34 mouse cellular contexts compared by ENCODE assay signal in genomic region chr4:118861791-118862190, GRCm38 (mm10). TPM values are rescaled to one million over a fixed set of nuclear protein-coding genes. Genes with fewer than 3 reads are reported as not detected.
"Had no signal": no experiment of that assay in that cellular context is flagged by ENCODE, and none has a peak within 500 bp of the region (broad histone marks: within the 10 kb centered on the region; RNA-seq: fewer than 3 reads in every experiment).

No protein-coding gene starts in this region.

- H3K4me3 ChIP-seq: layer of hippocampus, adult 2 months; limb, embryonic 10.5 days; limb, embryonic 13.5 days; liver, embryonic 12.5 days; liver, embryonic 15.5 days; lung, embryonic 15.5 days; megakaryocyte, embryonic 14.5 days; midbrain, embryonic 10.5 days; midbrain, embryonic 13.5 days; myocyte; neural tube, embryonic 13.5 days; stomach, embryonic 15.5 days had no signal

- ATAC-seq: liver, embryonic 12.5 days; midbrain, embryonic 13.5 days; midbrain, embryonic 16.5 days had no signal

- H3K9ac ChIP-seq: limb, embryonic 13.5 days; liver, embryonic 12.5 days; liver, embryonic 15.5 days; lung, embryonic 15.5 days; midbrain, embryonic 13.5 days; neural tube, embryonic 13.5 days; stomach, embryonic 15.5 days had no signal

- H3K27ac ChIP-seq: kidney, postnatal 0 days; limb, embryonic 10.5 days; limb, embryonic 13.5 days; liver, embryonic 12.5 days; liver, embryonic 15.5 days; lung, embryonic 15.5 days; midbrain, embryonic 10.5 days; midbrain, embryonic 13.5 days; neural tube, embryonic 13.5 days; stomach, embryonic 15.5 days had no signal

- H3K36me3 ChIP-seq: limb, embryonic 10.5 days; limb, embryonic 13.5 days; liver, embryonic 12.5 days; liver, embryonic 15.5 days; lung, embryonic 15.5 days; midbrain, embryonic 10.5 days; midbrain, embryonic 13.5 days; neural tube, embryonic 13.5 days; stomach, embryonic 15.5 days had no signal

- H3K4me1 ChIP-seq: limb, embryonic 10.5 days; limb, embryonic 13.5 days; liver, embryonic 12.5 days; liver, embryonic 15.5 days; lung, embryonic 15.5 days; megakaryocyte, embryonic 14.5 days; midbrain, embryonic 10.5 days; neural tube, embryonic 13.5 days; stomach, embryonic 15.5 days had no signal

- H3K9me3 ChIP-seq: limb, embryonic 10.5 days; limb, embryonic 13.5 days; liver, embryonic 12.5 days; liver, embryonic 15.5 days; lung, embryonic 15.5 days; megakaryocyte, embryonic 14.5 days; midbrain, embryonic 10.5 days; midbrain, embryonic 13.5 days; neural tube, embryonic 13.5 days; stomach, embryonic 15.5 days had no signal

- DNase-seq: kidney, postnatal 25 days; layer of hippocampus, adult 9-11 months; liver; lung, adult 18-20 months; lung, postnatal 10 days; lung, postnatal 36 days; right cerebral cortex, adult 18-20 months; right cerebral cortex, postnatal 14 days; right cerebral cortex, postnatal 4 days; spleen, adult 18-20 months; thymus, adult 18-20 months; thymus, postnatal 36 days had no signal

- H3K27me3 ChIP-seq: limb, embryonic 13.5 days; liver, embryonic 12.5 days; liver, embryonic 15.5 days; lung, embryonic 15.5 days; megakaryocyte, embryonic 14.5 days; midbrain, embryonic 13.5 days; neural tube, embryonic 13.5 days; stomach, embryonic 15.5 days had no signal

- H3K4me2 ChIP-seq: limb, embryonic 13.5 days; liver, embryonic 12.5 days; liver, embryonic 15.5 days; lung, embryonic 15.5 days; midbrain, embryonic 13.5 days; neural tube, embryonic 13.5 days; stomach, embryonic 15.5 days had no signal

RNA-seq across cellular contexts. Expression of gene Olfr1331, which starts 2.7 kb away (rescaled TPM):
- total RNA-seq: layer of hippocampus, adult 2 months; layer of hippocampus, postnatal 25 days; left cerebral cortex, adult 18-20 months; left cerebral cortex, postnatal 25 days; monocyte, adult 5-6 weeks; neutrophil, adult 5-6 weeks had no signal
- polyA plus RNA-seq: kidney, postnatal 0 days; large intestine, adult 2 months; limb, embryonic 10.5 days; limb, embryonic 13.5 days; liver, embryonic 12.5 days; liver, embryonic 15.5 days; lung, embryonic 15.5 days; midbrain, embryonic 10.5 days; midbrain, embryonic 13.5 days; midbrain, embryonic 16.5 days; myocyte; neural tube, embryonic 13.5 days; stomach, embryonic 15.5 days; testis, adult 2 months; urinary bladder, adult 2 months had no signal

RNA-seq across cellular contexts. Expression of gene Olfr1333, which starts 25.7 kb away (rescaled TPM):
- total RNA-seq: layer of hippocampus, adult 2 months; layer of hippocampus, postnatal 25 days; left cerebral cortex, adult 18-20 months; left cerebral cortex, postnatal 25 days; monocyte, adult 5-6 weeks; neutrophil, adult 5-6 weeks had no signal
- polyA plus RNA-seq: kidney, postnatal 0 days; large intestine, adult 2 months; limb, embryonic 10.5 days; limb, embryonic 13.5 days; liver, embryonic 12.5 days; liver, embryonic 15.5 days; lung, embryonic 15.5 days; midbrain, embryonic 10.5 days; midbrain, embryonic 13.5 days; midbrain, embryonic 16.5 days; myocyte; neural tube, embryonic 13.5 days; stomach, embryonic 15.5 days; urinary bladder, adult 2 months had no signal

RNA-seq across cellular contexts. Expression of gene Olfr1330, which starts 26.6 kb away (rescaled TPM):
- total RNA-seq: layer of hippocampus, adult 2 months; layer of hippocampus, postnatal 25 days; left cerebral cortex, adult 18-20 months; left cerebral cortex, postnatal 25 days; monocyte, adult 5-6 weeks; neutrophil, adult 5-6 weeks had no signal
- polyA plus RNA-seq: kidney, postnatal 0 days; large intestine, adult 2 months; limb, embryonic 10.5 days; limb, embryonic 13.5 days; liver, embryonic 12.5 days; liver, embryonic 15.5 days; lung, embryonic 15.5 days; midbrain, embryonic 10.5 days; midbrain, embryonic 13.5 days; midbrain, embryonic 16.5 days; myocyte; neural tube, embryonic 13.5 days; stomach, embryonic 15.5 days; testis, adult 2 months; urinary bladder, adult 2 months had no signal

RNA-seq across cellular contexts. Expression of gene Olfr1335, which starts 52.0 kb away (rescaled TPM):
- total RNA-seq: layer of hippocampus, adult 2 months; layer of hippocampus, postnatal 25 days; left cerebral cortex, adult 18-20 months; left cerebral cortex, postnatal 25 days; monocyte, adult 5-6 weeks; neutrophil, adult 5-6 weeks had no signal
- polyA plus RNA-seq: kidney, postnatal 0 days; large intestine, adult 2 months; limb, embryonic 10.5 days; limb, embryonic 13.5 days; liver, embryonic 12.5 days; liver, embryonic 15.5 days; lung, embryonic 15.5 days; midbrain, embryonic 10.5 days; midbrain, embryonic 13.5 days; midbrain, embryonic 16.5 days; myocyte; neural tube, embryonic 13.5 days; stomach, embryonic 15.5 days; testis, adult 2 months; urinary bladder, adult 2 months had no signal

RNA-seq across cellular contexts. Expression of gene Olfr1329, which starts 55.5 kb away (rescaled TPM):
- total RNA-seq: layer of hippocampus, adult 2 months; layer of hippocampus, postnatal 25 days; left cerebral cortex, adult 18-20 months; left cerebral cortex, postnatal 25 days; monocyte, adult 5-6 weeks; neutrophil, adult 5-6 weeks had no signal
- polyA plus RNA-seq: kidney, postnatal 0 days; large intestine, adult 2 months; limb, embryonic 10.5 days; limb, embryonic 13.5 days; liver, embryonic 12.5 days; liver, embryonic 15.5 days; lung, embryonic 15.5 days; midbrain, embryonic 10.5 days; midbrain, embryonic 13.5 days; midbrain, embryonic 16.5 days; myocyte; neural tube, embryonic 13.5 days; stomach, embryonic 15.5 days; testis, adult 2 months; urinary bladder, adult 2 months had no signal
